16 mouse cellular contexts compared by ENCODE assay signal in genomic region chr2:65163990-65164389, GRCm38 (mm10).
"Had no signal": no experiment of that assay in that cellular context is flagged by ENCODE, and none has a peak within 500 bp of the region (broad histone marks: within the 10 kb centered on the region; RNA-seq: fewer than 3 reads in every experiment).

No protein-coding gene starts in this region.

- H3K27ac ChIP-seq: kidney, embryonic 15.5 days; limb, embryonic 12.5 days; limb, embryonic 15.5 days; macrophage; midbrain, embryonic 13.5 days had no signal

- H3K9me3 ChIP-seq: kidney, embryonic 15.5 days; limb, embryonic 12.5 days; limb, embryonic 15.5 days; midbrain, embryonic 13.5 days had no signal

- H3K4me2 ChIP-seq: kidney, embryonic 15.5 days; limb, embryonic 12.5 days; limb, embryonic 15.5 days; lung, embryonic 14.5 days; midbrain, embryonic 13.5 days had no signal

- H3K4me1 ChIP-seq: limb, embryonic 12.5 days; limb, embryonic 15.5 days; midbrain, embryonic 13.5 days had no signal

- H3K36me3 ChIP-seq: kidney, embryonic 15.5 days; limb, embryonic 12.5 days; limb, embryonic 15.5 days; midbrain, embryonic 13.5 days had no signal

- H3K9ac ChIP-seq: kidney, embryonic 15.5 days; limb, embryonic 12.5 days; limb, embryonic 15.5 days; lung, embryonic 14.5 days; midbrain, embryonic 13.5 days had no signal

- H3K4me3 ChIP-seq: kidney, embryonic 15.5 days; limb, embryonic 12.5 days; limb, embryonic 15.5 days; midbrain, embryonic 13.5 days had no signal

- DNase-seq: kidney, adult 11 months; kidney, adult 8-10 months; kidney, postnatal 10 days; kidney, postnatal 36 days; left cerebral cortex, postnatal 4 days; lung, embryonic 14.5 days; thymus, adult 2 months; thymus, postnatal 14 days; thymus, postnatal 4 days had no signal

- H3K27me3 ChIP-seq: kidney, embryonic 15.5 days; limb, embryonic 12.5 days; limb, embryonic 15.5 days; midbrain, embryonic 13.5 days had no signal

- ATAC-seq: lung, postnatal 0 days; midbrain, embryonic 13.5 days; midbrain, embryonic 16.5 days had no signal
